Mouse (Mus musculus): ENCODE measurements around the gene Cdhr1. TPM values are rescaled to one million over a fixed set of nuclear protein-coding genes. Genes with fewer than 3 reads are reported as not detected.

Gene Cdhr1
- polyA plus RNA-seq, 1 experiment from 2014 or later: 9.8 TPM

- no peaks in the 10 kb centered on the region for H3K9me3 ChIP-seq
- no peak overlapping the region for H3K9ac ChIP-seq
- H3K4me3 ChIP-seq: no peak overlapping the region
- H3K36me3 ChIP-seq: no peaks in the 10 kb centered on the region
- no peaks in the 10 kb centered on the region for H3K27me3 ChIP-seq (replicated peaks)
- no peak for ATAC-seq (ENCODE audit: low FRiP score, low read depth)
- no peak overlapping the region for H3K4me2 ChIP-seq (replicated peaks)
- no peaks in the 10 kb centered on the region for H3K4me1 ChIP-seq
- no peak overlapping the region for H3K27ac ChIP-seq
- WGBS: 76% methylated on average over 2 of the region's 2 CpGs
These were observed 12.3 kb upstream of the Cdhr1 start for GRCm38 (mm10) chr14:37110456-37110855.

GRCm38 (mm10) chr14:37109975-37110374, 11.8 kb upstream of the Cdhr1 start:
- Histone ChIP-seq H3K36me3 (no peaks in the 10 kb centered on the region), H3K9me3 (no peaks in the 10 kb centered on the region), H3K4me3 (no peak overlapping the region), H3K4me1 (no peaks in the 10 kb centered on the region), H3K9ac (no peak overlapping the region), H3K27me3 (replicated peaks) (no peaks in the 10 kb centered on the region), H3K27ac (no peak overlapping the region), H3K4me2 (replicated peaks) (no peak overlapping the region)
- ATAC-seq (ENCODE audit: low FRiP score, low read depth): no peak
- WGBS: 23% methylated on average over 9 of the region's 9 CpGs

GRCm38 (mm10) chr14:37109460-37109859, 11.3 kb upstream of the Cdhr1 start:
- Histone ChIP-seq H3K4me1 (no peaks in the 10 kb centered on the region), H3K36me3 (no peaks in the 10 kb centered on the region), H3K27me3 (replicated peaks) (no peaks in the 10 kb centered on the region), H3K9ac (no peak overlapping the region), H3K4me2 (replicated peaks) (no peak overlapping the region), H3K27ac (no peak overlapping the region), H3K9me3 (no peaks in the 10 kb centered on the region), H3K4me3 (no peak overlapping the region)
- WGBS: 74% methylated on average over 8 of the region's 8 CpGs
- no peak for ATAC-seq (ENCODE audit: low FRiP score, low read depth)

GRCm38 (mm10) chr14:37105846-37106245, 7.7 kb upstream of the Cdhr1 start:
- Histone ChIP-seq H3K36me3 (no peaks in the 10 kb centered on the region), H3K4me2 (replicated peaks) (no peak overlapping the region), H3K9me3 (no peaks in the 10 kb centered on the region), H3K4me3 (no peak overlapping the region), H3K4me1 (no peaks in the 10 kb centered on the region), H3K9ac (no peak overlapping the region), H3K27me3 (replicated peaks) (no peaks in the 10 kb centered on the region), H3K27ac (no peak overlapping the region)
- ATAC-seq (ENCODE audit: low FRiP score, low read depth): peak; percentile 31; the same call in 1 of the 2 replicates
- WGBS: 50% methylated on average over 7 of the region's 7 CpGs

GRCm38 (mm10) chr14:37104747-37105146, 6.6 kb upstream of the Cdhr1 start:
- ATAC-seq (ENCODE audit: low FRiP score, low read depth): no peak

GRCm38 (mm10) chr14:37102484-37102883, 4.3 kb upstream of the Cdhr1 start:
- H3K27ac ChIP-seq: no peak overlapping the region
- H3K9ac ChIP-seq: no peak overlapping the region
- WGBS: 80% methylated on average over 3 of the region's 3 CpGs
- H3K36me3 ChIP-seq: no peaks in the 10 kb centered on the region
- H3K4me3 ChIP-seq: no peak overlapping the region
- peaks cover 7% of the 10 kb centered on the region for H3K4me1 ChIP-seq
- no peak overlapping the region for H3K4me2 ChIP-seq (replicated peaks)
- no peaks in the 10 kb centered on the region for H3K9me3 ChIP-seq
- no peak for ATAC-seq (ENCODE audit: low FRiP score, low read depth)
- peaks cover 4% of the 10 kb centered on the region; the same call in 1 of the 2 replicates for H3K27me3 ChIP-seq (replicated peaks)

More at GRCm38 (mm10) chr14:37104747-37105146, 6.6 kb upstream of the Cdhr1 start:
- H3K27me3 ChIP-seq (replicated peaks): no peaks in the 10 kb centered on the region
- no peak overlapping the region for H3K4me3 ChIP-seq
- H3K4me1 ChIP-seq: no peaks in the 10 kb centered on the region
- no peaks in the 10 kb centered on the region for H3K9me3 ChIP-seq
- H3K9ac ChIP-seq: no peak overlapping the region
- 66% methylated on average over 5 of the region's 5 CpGs for WGBS
- H3K27ac ChIP-seq: no peak overlapping the region
- no peak overlapping the region for H3K4me2 ChIP-seq (replicated peaks)
- no peaks in the 10 kb centered on the region for H3K36me3 ChIP-seq

GRCm38 (mm10) chr14:37101531-37101930, 3.4 kb upstream of the Cdhr1 start:
- Histone ChIP-seq H3K27me3 (replicated peaks) (peaks cover 10% of the 10 kb centered on the region; the same call in 1 of the 2 replicates), H3K9ac (no peak overlapping the region), H3K4me3 (no peak overlapping the region), H3K4me2 (replicated peaks) (no peak overlapping the region), H3K9me3 (no peaks in the 10 kb centered on the region), H3K4me1 (peaks cover 7% of the 10 kb centered on the region), H3K36me3 (no peaks in the 10 kb centered on the region), H3K27ac (no peak overlapping the region)
- no peak for ATAC-seq (ENCODE audit: low FRiP score, low read depth)
- WGBS: 84% methylated on average over 5 of the region's 5 CpGs

- Histone ChIP-seq H3K4me1 (peaks cover 7% of the 10 kb centered on the region), H3K4me2 (replicated peaks) (no peak overlapping the region), H3K27ac (no peak overlapping the region), H3K27me3 (replicated peaks) (peaks cover 10% of the 10 kb centered on the region; the same call in 1 of the 2 replicates), H3K9me3 (no peaks in the 10 kb centered on the region), H3K36me3 (no peaks in the 10 kb centered on the region), H3K9ac (no peak overlapping the region), H3K4me3 (no peak overlapping the region)
- 89% methylated on average over 4 of the region's 4 CpGs for WGBS
- ATAC-seq (ENCODE audit: low FRiP score, low read depth): no peak
These were observed 2.6 kb downstream of the Cdhr1 start for GRCm38 (mm10) chr14:37095556-37095955.

GRCm38 (mm10) chr14:37094436-37094835, 3.7 kb downstream of the Cdhr1 start:
- Histone ChIP-seq H3K27ac (no peak overlapping the region), H3K4me3 (no peak overlapping the region), H3K4me2 (replicated peaks) (no peak overlapping the region), H3K4me1 (peaks cover 7% of the 10 kb centered on the region), H3K27me3 (replicated peaks) (peaks cover 10% of the 10 kb centered on the region; the same call in 1 of the 2 replicates), H3K9me3 (no peaks in the 10 kb centered on the region), H3K9ac (no peak overlapping the region), H3K36me3 (no peaks in the 10 kb centered on the region)
- 65% methylated on average over 6 of the region's 6 CpGs for WGBS
- 0 out of 2 replicates have a peak, but pooled peaks have one; percentile 11 for ATAC-seq (ENCODE audit: low FRiP score, low read depth)

GRCm38 (mm10) chr14:37083755-37084154, 14.4 kb downstream of the Cdhr1 start:
- Histone ChIP-seq H3K27ac (no peak overlapping the region), H3K9me3 (no peaks in the 10 kb centered on the region), H3K4me1 (no peaks in the 10 kb centered on the region), H3K27me3 (replicated peaks) (no peaks in the 10 kb centered on the region), H3K4me3 (no peak overlapping the region), H3K4me2 (replicated peaks) (no peak overlapping the region), H3K36me3 (no peaks in the 10 kb centered on the region), H3K9ac (no peak overlapping the region)
- ATAC-seq (ENCODE audit: low FRiP score, low read depth): no peak
- 45% methylated on average over 4 of the region's 4 CpGs for WGBS

GRCm38 (mm10) chr14:37080724-37081123, 17.4 kb downstream of the Cdhr1 start:
- Histone ChIP-seq H3K9ac (no peak overlapping the region), H3K9me3 (no peaks in the 10 kb centered on the region), H3K4me2 (replicated peaks) (no peak overlapping the region), H3K4me3 (no peak overlapping the region), H3K27ac (no peak overlapping the region), H3K4me1 (no peaks in the 10 kb centered on the region), H3K36me3 (no peaks in the 10 kb centered on the region), H3K27me3 (replicated peaks) (no peaks in the 10 kb centered on the region)
- 80% methylated on average over 1 of the region's 1 CpGs for WGBS
- no peak for ATAC-seq (ENCODE audit: low FRiP score, low read depth)

GRCm38 (mm10) chr14:37068516-37068915, 29.6 kb downstream of the Cdhr1 start:
- no peak for ATAC-seq (ENCODE audit: low FRiP score, low read depth)
- no peak overlapping the region for H3K9ac ChIP-seq
- H3K4me3 ChIP-seq: no peak overlapping the region
- no peak overlapping the region for H3K27ac ChIP-seq
- no peaks in the 10 kb centered on the region for H3K4me1 ChIP-seq
- H3K27me3 ChIP-seq (replicated peaks): no peaks in the 10 kb centered on the region
- H3K36me3 ChIP-seq: no peaks in the 10 kb centered on the region
- 18% methylated on average over 9 of the region's 9 CpGs for WGBS
- no peak overlapping the region for H3K4me2 ChIP-seq (replicated peaks)
- H3K9me3 ChIP-seq: no peaks in the 10 kb centered on the region

- no peak for ATAC-seq (ENCODE audit: low FRiP score, low read depth)
- H3K4me1 ChIP-seq: no peaks in the 10 kb centered on the region
These were observed 30.5 kb downstream of the Cdhr1 start, which contains the start of gene Lrit2 for GRCm38 (mm10) chr14:37067629-37068028. Gene Lrit2 (plus strand): TSS chr14:37067929.

More at GRCm38 (mm10) chr14:37067629-37068028, 30.5 kb downstream of the Cdhr1 start, which contains the start of gene Lrit2:
- no peak within 1 kb of the TSS for H3K27ac ChIP-seq
- WGBS: 77% methylated on average over 5 of the region's 5 CpGs
- H3K9ac ChIP-seq: no peak within 1 kb of the TSS
- H3K4me2 ChIP-seq (replicated peaks): no peak within 1 kb of the TSS
- no peaks in the 10 kb centered on the region for H3K9me3 ChIP-seq
- no peaks in the 10 kb centered on the region for H3K36me3 ChIP-seq
- H3K4me3 ChIP-seq: no peak within 1 kb of the TSS
- H3K27me3 ChIP-seq (replicated peaks): no peaks in the 10 kb centered on the region

All from neural tube, embryonic 12.5 days (tissue).